Comparison of ENCODE assay signal across 10 mouse cellular contexts in the genomic region with DNA sequence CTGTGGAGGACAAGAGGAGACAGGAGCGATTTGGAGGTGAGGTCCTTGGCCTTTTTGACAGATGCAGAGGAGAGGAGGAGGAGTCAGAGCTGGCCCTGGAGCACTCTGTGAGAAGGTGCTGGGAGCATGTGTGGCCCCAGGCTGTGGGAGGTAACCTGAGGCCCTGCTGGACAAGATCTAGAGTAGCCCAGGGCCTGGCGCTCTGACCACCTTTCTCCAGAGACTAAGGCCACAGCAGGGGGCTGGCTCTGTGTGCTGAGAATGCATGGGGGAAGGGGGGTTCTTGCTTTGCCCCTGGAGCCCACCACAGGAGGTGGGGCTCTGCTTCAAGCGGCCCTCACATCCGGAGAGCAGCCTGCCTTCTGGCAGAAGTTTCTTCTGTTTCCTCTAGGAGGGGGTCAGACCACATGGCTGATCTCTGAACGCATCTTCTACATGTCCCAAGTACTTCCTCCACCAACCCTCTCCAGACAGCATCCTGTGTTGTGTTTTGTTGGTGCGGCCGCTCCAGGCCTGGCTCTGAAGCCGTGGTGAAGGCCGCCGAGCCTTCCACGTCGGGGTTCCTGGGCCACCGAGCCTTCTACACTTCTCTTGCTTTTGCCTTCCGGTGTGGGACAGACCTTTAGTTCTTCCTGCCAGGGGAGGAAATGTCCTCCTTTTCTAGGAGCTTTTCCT. TPM values are rescaled to one million over a fixed set of nuclear protein-coding genes. Genes with fewer than 3 reads are reported as not detected.
DNase-seq lines count a peak whose midpoint lies in the region; ATAC-seq and TF ChIP-seq lines count a peak whose summit lies in the region.
"Had no signal": no experiment of that assay in that cellular context is flagged by ENCODE, and none has a peak within 500 bp of the region (broad histone marks: within the 10 kb centered on the region; RNA-seq: fewer than 3 reads in every experiment).

No protein-coding gene starts in this region.

- H3K4me3 ChIP-seq in heart, embryonic 10.5 days, result no peak overlapping the region
- H3K4me3 ChIP-seq in embryonic facial prominence, embryonic 10.5 days, result no peak overlapping the region
- H3K4me3 ChIP-seq in megakaryocyte, embryonic 14.5 days (replicated peaks), result peak overlapping the region; percentile 68
- no peak overlapping the region for H3K4me3 ChIP-seq in hindbrain, embryonic 14.5 days (replicated peaks; ENCODE audit: low read length)
- H3K4me3 ChIP-seq in hindbrain, postnatal 0 days (ENCODE audit: low read length), result no peak overlapping the region
- H3K4me3 ChIP-seq: neural tube, embryonic 12.5 days had no signal

- H3K4me2 ChIP-seq in hindbrain, embryonic 14.5 days (replicated peaks), result no peak overlapping the region
- H3K4me2 ChIP-seq in hindbrain, postnatal 0 days (ENCODE audit: low read depth, low read length), result no peak overlapping the region
- H3K4me2 ChIP-seq: neural tube, embryonic 12.5 days had no signal

- TF ChIP-seq CTCF in hindbrain, postnatal 0 days (IDR thresholded peaks at IDR 0.05; ENCODE audit: low read depth), result no peak

- no peak overlapping the region for H3K9ac ChIP-seq in hindbrain, embryonic 14.5 days
- H3K9ac ChIP-seq in hindbrain, postnatal 0 days (replicated peaks; ENCODE audit: low read length), result no peak overlapping the region
- H3K9ac ChIP-seq: neural tube, embryonic 12.5 days had no signal

- H3K9me3 ChIP-seq in heart, embryonic 10.5 days, result no peaks in the 10 kb centered on the region
- H3K9me3 ChIP-seq in embryonic facial prominence, embryonic 10.5 days, result no peaks in the 10 kb centered on the region
- no peaks in the 10 kb centered on the region for H3K9me3 ChIP-seq in megakaryocyte, embryonic 14.5 days
- no peaks in the 10 kb centered on the region for H3K9me3 ChIP-seq in hindbrain, embryonic 14.5 days (ENCODE audit: control insufficient read depth, low read length)
- H3K9me3 ChIP-seq in hindbrain, postnatal 0 days (ENCODE audit: low read length), result no peaks in the 10 kb centered on the region
- H3K9me3 ChIP-seq: neural tube, embryonic 12.5 days had no signal

- H3K27ac ChIP-seq in heart, embryonic 10.5 days, result 0 out of 2 replicates have a peak overlapping the region, but pooled peaks have one; percentile 42
- peak overlapping the region; percentile 10 for H3K27ac ChIP-seq in embryonic facial prominence, embryonic 10.5 days (replicated peaks)
- H3K27ac ChIP-seq in hindbrain, embryonic 14.5 days, result no peak overlapping the region
- no peak overlapping the region for H3K27ac ChIP-seq in hindbrain, postnatal 0 days
- H3K27ac ChIP-seq: neural tube, embryonic 12.5 days had no signal

- peaks cover 37% of the 10 kb centered on the region for H3K4me1 ChIP-seq in heart, embryonic 10.5 days
- peaks cover 59% of the 10 kb centered on the region for H3K4me1 ChIP-seq in embryonic facial prominence, embryonic 10.5 days
- peaks cover 100% of the 10 kb centered on the region for H3K4me1 ChIP-seq in megakaryocyte, embryonic 14.5 days
- H3K4me1 ChIP-seq in hindbrain, embryonic 14.5 days (replicated peaks; ENCODE audit: control insufficient read depth, insufficient read depth, low read length), result no peaks in the 10 kb centered on the region
- H3K4me1 ChIP-seq in hindbrain, postnatal 0 days (ENCODE audit: insufficient read depth, low read length), result no peaks in the 10 kb centered on the region

- no peaks in the 10 kb centered on the region for H3K36me3 ChIP-seq in heart, embryonic 10.5 days
- no peaks in the 10 kb centered on the region for H3K36me3 ChIP-seq in embryonic facial prominence, embryonic 10.5 days (replicated peaks)
- peaks cover 36% of the 10 kb centered on the region for H3K36me3 ChIP-seq in megakaryocyte, embryonic 14.5 days (replicated peaks; ENCODE audit: low read length)
- H3K36me3 ChIP-seq in hindbrain, embryonic 14.5 days (replicated peaks; ENCODE audit: control insufficient read depth, insufficient read depth), result no peaks in the 10 kb centered on the region
- no peaks in the 10 kb centered on the region for H3K36me3 ChIP-seq in hindbrain, postnatal 0 days (ENCODE audit: insufficient read depth, low read length)
- H3K36me3 ChIP-seq: neural tube, embryonic 12.5 days had no signal

- DNase-seq in heart, embryonic 10.5 days (ENCODE audit: low spot score), result no peak
- DNase-seq in heart, adult 8-10 months (ENCODE audit: low spot score), result no peak
- peak; percentile 95 for DNase-seq in 416B (ENCODE audit: low read depth)
- no peak for DNase-seq in embryonic facial prominence, embryonic 10.5 days (ENCODE audit: low spot score)
- no peak for DNase-seq in ovary, adult 18-20 months (ENCODE audit: low spot score)
- no peak for DNase-seq in hindbrain, embryonic 14.5 days (ENCODE audit: low spot score)
- no peak for DNase-seq in hindbrain, postnatal 0 days (ENCODE audit: low spot score)

- ATAC-seq in hindbrain, embryonic 14.5 days (ENCODE audit: low FRiP score), result no peak
- ATAC-seq in hindbrain, postnatal 0 days, result no peak
- ATAC-seq: intestine, embryonic 16.5 days had no signal

- no peaks in the 10 kb centered on the region for H3K27me3 ChIP-seq in heart, embryonic 10.5 days (ENCODE audit: insufficient read depth, poor library complexity, severe bottlenecking)
- no peaks in the 10 kb centered on the region for H3K27me3 ChIP-seq in embryonic facial prominence, embryonic 10.5 days (replicated peaks; ENCODE audit: low read depth, poor library complexity, severe bottlenecking)
- no peaks in the 10 kb centered on the region for H3K27me3 ChIP-seq in megakaryocyte, embryonic 14.5 days (replicated peaks)
- no peaks in the 10 kb centered on the region for H3K27me3 ChIP-seq in hindbrain, embryonic 14.5 days (ENCODE audit: control insufficient read depth, insufficient read depth, low read length)
- no peaks in the 10 kb centered on the region for H3K27me3 ChIP-seq in hindbrain, postnatal 0 days (ENCODE audit: insufficient read depth, low read length)
- H3K27me3 ChIP-seq: neural tube, embryonic 12.5 days had no signal

- 58% methylated on average over 14 of the region's 14 CpGs for WGBS in heart, embryonic 10.5 days
- WGBS in embryonic facial prominence, embryonic 10.5 days, result 76% methylated on average over 14 of the region's 14 CpGs
- WGBS in hindbrain, embryonic 14.5 days, result 82% methylated on average over 14 of the region's 14 CpGs
- 66% methylated on average over 14 of the region's 14 CpGs for WGBS in hindbrain, postnatal 0 days

RNA-seq across cellular contexts. Expression of a gene that starts 10.3 kb away (rescaled TPM):
- 188 and 243 TPM in 2 replicates for polyA plus RNA-seq in heart, embryonic 10.5 days (2016; fragmentation: Nextera tagmentation; extraction: Ambion mirVana)
- 10 to 100 TPM; 31.3 to 41.3 (median 35.0) TPM for total RNA-seq in heart, adult 8-10 months (2022)
- polyA plus RNA-seq in embryonic facial prominence, embryonic 10.5 days (2016; fragmentation: Nextera tagmentation; extraction: Ambion mirVana), result 300 and 316 TPM in 2 replicates
- polyA plus RNA-seq in megakaryocyte, embryonic 14.5 days (2012; ENCODE audit: insufficient read depth, low replicate concordance), result 1,646 and 1,679 TPM in 2 replicates
- 429 and 442 TPM in 2 replicates for polyA plus RNA-seq in hindbrain, embryonic 14.5 days (2014; fragmentation: Nextera tagmentation; extraction: Ambion mirVana)
- total RNA-seq in hindbrain, postnatal 0 days (2014; rRNA removed), result 220 and 259 TPM in 2 replicates
- polyA plus RNA-seq in hindbrain, postnatal 0 days (2015; fragmentation: Nextera tagmentation; extraction: Ambion mirVana), result 553 and 564 TPM in 2 replicates

RNA-seq across cellular contexts. Expression of a gene that starts 15.9 kb away (rescaled TPM):
- polyA plus RNA-seq in heart, embryonic 10.5 days (2016; fragmentation: Nextera tagmentation; extraction: Ambion mirVana), result 2.6 and 2.9 TPM in 2 replicates
- total RNA-seq in heart, adult 8-10 months (2022), result 1 to 10 TPM; 1.5 to 3.5 (median 2.5) TPM
- polyA plus RNA-seq in embryonic facial prominence, embryonic 10.5 days (2016; fragmentation: Nextera tagmentation; extraction: Ambion mirVana), result 4.5 and 7.1 TPM in 2 replicates
- polyA plus RNA-seq in megakaryocyte, embryonic 14.5 days (2012; ENCODE audit: insufficient read depth, low replicate concordance), result 69.8 and 175 TPM in 2 replicates
- 17.5 and 22.2 TPM in 2 replicates for polyA plus RNA-seq in hindbrain, embryonic 14.5 days (2014; fragmentation: Nextera tagmentation; extraction: Ambion mirVana)
- total RNA-seq in hindbrain, postnatal 0 days (2014; rRNA removed), result 3.5 and 8.9 TPM in 2 replicates
- polyA plus RNA-seq in hindbrain, postnatal 0 days (2015; fragmentation: Nextera tagmentation; extraction: Ambion mirVana), result 14.0 and 14.6 TPM in 2 replicates

RNA-seq across cellular contexts. Expression of a gene that starts 23.4 kb away (rescaled TPM):
- 1.7 and 4.2 TPM in 2 replicates for polyA plus RNA-seq in heart, embryonic 10.5 days (2016; fragmentation: Nextera tagmentation; extraction: Ambion mirVana)
- 1 to 10 TPM; 1.6 to 4.8 (median 2.7) TPM for total RNA-seq in heart, adult 8-10 months (2022)
- polyA plus RNA-seq in embryonic facial prominence, embryonic 10.5 days (2016; fragmentation: Nextera tagmentation; extraction: Ambion mirVana), result 3.5 and 4.5 TPM in 2 replicates
- 77.0 and 307 TPM in 2 replicates for polyA plus RNA-seq in megakaryocyte, embryonic 14.5 days (2012; ENCODE audit: insufficient read depth, low replicate concordance)
- polyA plus RNA-seq in hindbrain, embryonic 14.5 days (2014; fragmentation: Nextera tagmentation; extraction: Ambion mirVana), result 1.7 and 2.4 TPM in 2 replicates
- total RNA-seq in hindbrain, postnatal 0 days (2014; rRNA removed), result not detected in 2 replicates
- polyA plus RNA-seq in hindbrain, postnatal 0 days (2015; fragmentation: Nextera tagmentation; extraction: Ambion mirVana), result 2.7 TPM in 2 replicates

RNA-seq across cellular contexts. Expression of a gene that starts 57.6 kb away (rescaled TPM):
- polyA plus RNA-seq in heart, embryonic 10.5 days (2016; fragmentation: Nextera tagmentation; extraction: Ambion mirVana), result 0.78 and 2.7 TPM in 2 replicates
- total RNA-seq in heart, adult 8-10 months (2022), result under 1 TPM in 1 of 4 experiments, not detected in 3; 0.50 TPM
- polyA plus RNA-seq in embryonic facial prominence, embryonic 10.5 days (2016; fragmentation: Nextera tagmentation; extraction: Ambion mirVana), result 4.1 and 7.1 TPM in 2 replicates
- polyA plus RNA-seq in megakaryocyte, embryonic 14.5 days (2012; ENCODE audit: insufficient read depth, low replicate concordance), result not detected in 2 replicates
- polyA plus RNA-seq in hindbrain, embryonic 14.5 days (2014; fragmentation: Nextera tagmentation; extraction: Ambion mirVana), result 3.0 and 4.7 TPM in 2 replicates
- 1.7 and 2.8 TPM in 2 replicates for total RNA-seq in hindbrain, postnatal 0 days (2014; rRNA removed)
- polyA plus RNA-seq in hindbrain, postnatal 0 days (2015; fragmentation: Nextera tagmentation; extraction: Ambion mirVana), result 5.9 and 6.7 TPM in 2 replicates

Comparison
In these comparisons a context has a peak if more than half of its experiments do, and no peak if none do; other contexts are left out.
1. H3K27ac ChIP-seq: peak in heart, embryonic 10.5 days (single experiment) and embryonic facial prominence, embryonic 10.5 days (single experiment); none in hindbrain, embryonic 14.5 days (single experiment) and hindbrain, postnatal 0 days (single experiment).
2. RNA of a gene that starts 23.4 kb away (polyA plus RNA-seq): 77.0 to 307 TPM in megakaryocyte, embryonic 14.5 days; 3.5 to 4.5 TPM in embryonic facial prominence, embryonic 10.5 days, 1.7 to 4.2 TPM in heart, embryonic 10.5 days, 2.7 TPM in hindbrain, postnatal 0 days and 1.7 to 2.4 TPM in hindbrain, embryonic 14.5 days; every median in the first group is over 10 times any median in the second.